Mouse (Mus musculus) left cerebral cortex, adult 8-10 months (tissue): ENCODE results near the gene Ccdc124. TPM values are rescaled to one million over a fixed set of nuclear protein-coding genes. Genes with fewer than 3 reads are reported as not detected.
"Not testable (repeated sequence)": the region's sequence is repeated elsewhere in the genome, so short reads cannot be mapped to it uniquely, and the experiment has no call there.

ENCODE experiments used
- DNase-seq, 2 experiments: peaks; one replicate each; pipeline ENCODE4 v3.0.0; 2022; ENCODE audit warnings: low spot score in 2 of 2
- total RNA-seq, 4 experiments: library from RNA; stranded (reverse); gene quantifications; 2 replicates each; pipeline ENCODE4 v1.2.4; 2022

Gene Ccdc124
- total RNA-seq, 4 experiments from 2014 or later = 76.5 to 94.5 (median 85.6) TPM

- not testable (repeated sequence) for DNase-seq
Measured at GRCm38 (mm10) chr8:70895571-70896259, 22.0 kb upstream of the Ccdc124 start.

- no peak for DNase-seq
Measured at GRCm38 (mm10) chr8:70894771-70895545, 21.2 kb upstream of the Ccdc124 start.

- DNase-seq = no peak
Measured at GRCm38 (mm10) chr8:70894385-70894720, 20.6 kb upstream of the Ccdc124 start.

- no peak for DNase-seq
Measured at GRCm38 (mm10) chr8:70893656-70894384, 20.1 kb upstream of the Ccdc124 start.

- DNase-seq = no peak
Measured at GRCm38 (mm10) chr8:70892896-70893655, 19.3 kb upstream of the Ccdc124 start.

- DNase-seq = no peak
Measured at GRCm38 (mm10) chr8:70892022-70892895, 18.5 kb upstream of the Ccdc124 start, which contains the start of gene Slc5a5. Gene Slc5a5 (minus strand): TSS chr8:70892757.

- no peak for DNase-seq
Measured at GRCm38 (mm10) chr8:70891356-70891755, 17.6 kb upstream of the Ccdc124 start.

- no peak for DNase-seq
Measured at GRCm38 (mm10) chr8:70890656-70891055, 16.9 kb upstream of the Ccdc124 start.

GRCm38 (mm10) chr8:70887669-70888068, 13.9 kb upstream of the Ccdc124 start:
- DNase-seq = no peak

GRCm38 (mm10) chr8:70885612-70886011, 11.9 kb upstream of the Ccdc124 start:
- DNase-seq = no peak

- no peak for DNase-seq
Measured at GRCm38 (mm10) chr8:70884683-70885082, 10.9 kb upstream of the Ccdc124 start.

GRCm38 (mm10) chr8:70884186-70884585, 10.5 kb upstream of the Ccdc124 start:
- DNase-seq = no peak

GRCm38 (mm10) chr8:70880546-70880945, 6.8 kb upstream of the Ccdc124 start:
- DNase-seq = no peak

GRCm38 (mm10) chr8:70880126-70880525, 6.4 kb upstream of the Ccdc124 start:
- no peak for DNase-seq

- DNase-seq = no peak
Measured at GRCm38 (mm10) chr8:70879500-70879899, 5.8 kb upstream of the Ccdc124 start.

- no peak for DNase-seq
Measured at GRCm38 (mm10) chr8:70878178-70878577, 4.4 kb upstream of the Ccdc124 start.

- no peak for DNase-seq
Measured at GRCm38 (mm10) chr8:70876382-70876781, 2.6 kb upstream of the Ccdc124 start.

GRCm38 (mm10) chr8:70874441-70874840, 706 bp upstream of the Ccdc124 start:
- no peak for DNase-seq

- no peak for DNase-seq
Measured at GRCm38 (mm10) chr8:70872643-70873363, 932 bp downstream of the Ccdc124 start.
